Mouse (Mus musculus) heart, embryonic 12.5 days (tissue): ENCODE results near the gene Arpp21. TPM values are rescaled to one million over a fixed set of nuclear protein-coding genes. Genes with fewer than 3 reads are reported as not detected.

Source experiments
- ATAC-seq: fragments of 200-750 bp; cut with Nextera tagmentation; 2 replicates; pipeline ENCODE4 v1.8.0; 2017; ENCODE audit warnings: moderate TSS enrichment, moderate library complexity; ENCODE audit not compliant: insufficient number of reproducible peaks, low FRiP score
- H3K27ac ChIP-seq: fragments of 300-500 bp; sonication (generic); 2 replicates; pipeline ENCODE4 v1.5.1; 2016; ENCODE audit warnings: mild to moderate bottlenecking, moderate library complexity; ENCODE audit not compliant: poor library complexity, severe bottlenecking
- H3K27me3 ChIP-seq: fragments of 300-500 bp; sonication (generic); replicated peaks from 2 replicates; pipeline ENCODE4 v1.6.1; 2016; ENCODE audit warnings: mild to moderate bottlenecking, moderate library complexity
- H3K36me3 ChIP-seq: fragments of 300-500 bp; sonication (generic); 2 replicates; pipeline ENCODE4 v1.6.1; 2016; ENCODE audit warnings: mild to moderate bottlenecking, moderate library complexity
- H3K4me1 ChIP-seq: fragments of 300-500 bp; sonication (generic); replicated peaks from 2 replicates; pipeline ENCODE4 v1.6.1; 2016; ENCODE audit warnings: mild to moderate bottlenecking
- H3K4me2 ChIP-seq: fragments of 300-500 bp; sonication (generic); 2 replicates; pipeline ENCODE4 v1.6.1; 2016; ENCODE audit warnings: mild to moderate bottlenecking, moderate library complexity
- H3K4me3 ChIP-seq: fragments of 300-500 bp; sonication (generic); 2 replicates; pipeline ENCODE4 v1.5.1; 2016; ENCODE audit warnings: mild to moderate bottlenecking
- H3K9ac ChIP-seq: fragments of 300-500 bp; sonication (generic); 2 replicates; pipeline ENCODE4 v1.6.1; 2016; ENCODE audit warnings: mild to moderate bottlenecking, moderate library complexity
- H3K9me3 ChIP-seq: fragments of 300-500 bp; sonication (generic); replicated peaks from 2 replicates; pipeline ENCODE4 v1.6.1; 2016; ENCODE audit warnings: mild to moderate bottlenecking, moderate library complexity
- WGBS: fragments of 180-500 bp; shearing (Covaris S2); methylation state at CpG from one replicate; pipeline ENCODE4 v1.1.7; 2016; 5-methylcytosine and 5-hydroxymethylcytosine counted together
- polyA plus RNA-seq: library from polyadenylated mRNA; unstranded; fragments of >200 nt; fragmentation: Nextera tagmentation; extraction: Ambion mirVana; gene quantifications from 2 replicates; pipeline ENCODE4 v1.2.1, GENCODE M21; 2016

Arpp21 gene
- polyA plus RNA-seq, 1 experiment from 2014 or later, result 2.1 TPM

GRCm38 (mm10) chr9:112249753-112250152 is 14.0 kb upstream of the Arpp21 start:
- no peak for ATAC-seq
- H3K4me3 ChIP-seq, result no peak overlapping the region
- no peaks in the 10 kb centered on the region for H3K9me3 ChIP-seq
- no peaks in the 10 kb centered on the region for H3K36me3 ChIP-seq
- no peak overlapping the region for H3K4me2 ChIP-seq
- no peak overlapping the region for H3K27ac ChIP-seq
- H3K4me1 ChIP-seq, result no peaks in the 10 kb centered on the region
- WGBS, result 51% methylated on average over 4 of the region's 4 CpGs
- H3K9ac ChIP-seq, result no peak overlapping the region
- H3K27me3 ChIP-seq, result 0 out of 2 replicates have a peak, but pooled peaks cover 1% of the 10 kb centered on the region

DNA sequence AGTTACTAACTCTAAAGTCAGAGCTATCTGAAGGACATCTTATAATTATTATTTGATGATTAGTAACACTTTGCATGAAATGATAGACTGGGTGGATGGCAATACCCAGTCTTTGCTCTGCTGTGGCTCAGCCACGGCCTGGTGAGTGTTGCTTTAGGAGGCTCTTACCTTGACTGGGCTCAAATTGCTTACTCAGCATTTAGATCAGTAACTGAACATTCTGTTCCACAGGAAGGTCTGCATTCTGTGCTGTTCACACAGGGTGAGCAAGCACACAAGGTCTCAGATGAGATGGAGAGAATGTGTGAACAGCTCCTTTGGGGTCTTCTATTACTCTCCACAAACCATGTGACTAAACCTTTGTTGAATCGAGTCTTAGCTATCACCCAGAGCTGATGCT is 11.4 kb upstream of the Arpp21 start:
- H3K27me3 ChIP-seq, result 0 out of 2 replicates have a peak, but pooled peaks cover 3% of the 10 kb centered on the region
- no peak overlapping the region for H3K4me2 ChIP-seq
- H3K36me3 ChIP-seq, result no peaks in the 10 kb centered on the region
- no peak overlapping the region for H3K27ac ChIP-seq
- no peak overlapping the region for H3K9ac ChIP-seq
- no peaks in the 10 kb centered on the region for H3K4me1 ChIP-seq
- no peak overlapping the region for H3K4me3 ChIP-seq
- 69% methylated on average over 2 of the region's 2 CpGs for WGBS
- H3K9me3 ChIP-seq, result no peaks in the 10 kb centered on the region
- no peak for ATAC-seq

- no peak overlapping the region for H3K4me3 ChIP-seq
- H3K9ac ChIP-seq, result no peak overlapping the region
- H3K4me1 ChIP-seq, result peaks cover 20% of the 10 kb centered on the region
- no peak for ATAC-seq
- peaks cover 36% of the 10 kb centered on the region for H3K27me3 ChIP-seq
- no peak overlapping the region for H3K27ac ChIP-seq
- no peak overlapping the region for H3K4me2 ChIP-seq
- WGBS, result 79% methylated on average over 9 of the region's 9 CpGs
- no peaks in the 10 kb centered on the region for H3K36me3 ChIP-seq
- H3K9me3 ChIP-seq, result no peaks in the 10 kb centered on the region
Observed at GRCm38 (mm10) chr9:112238168-112238567, 2.4 kb upstream of the Arpp21 start.

GRCm38 (mm10) chr9:112236551-112236950 is 813 bp upstream of the Arpp21 start:
- Histone ChIP-seq H3K4me3 (no peak overlapping the region), H3K27ac (no peak overlapping the region), H3K27me3 (peaks cover 50% of the 10 kb centered on the region), H3K9me3 (no peaks in the 10 kb centered on the region), H3K9ac (no peak overlapping the region), H3K36me3 (no peaks in the 10 kb centered on the region), H3K4me1 (peaks cover 20% of the 10 kb centered on the region), H3K4me2 (no peak overlapping the region)
- no peak for ATAC-seq
- 84% methylated on average over 8 of the region's 8 CpGs for WGBS

DNA sequence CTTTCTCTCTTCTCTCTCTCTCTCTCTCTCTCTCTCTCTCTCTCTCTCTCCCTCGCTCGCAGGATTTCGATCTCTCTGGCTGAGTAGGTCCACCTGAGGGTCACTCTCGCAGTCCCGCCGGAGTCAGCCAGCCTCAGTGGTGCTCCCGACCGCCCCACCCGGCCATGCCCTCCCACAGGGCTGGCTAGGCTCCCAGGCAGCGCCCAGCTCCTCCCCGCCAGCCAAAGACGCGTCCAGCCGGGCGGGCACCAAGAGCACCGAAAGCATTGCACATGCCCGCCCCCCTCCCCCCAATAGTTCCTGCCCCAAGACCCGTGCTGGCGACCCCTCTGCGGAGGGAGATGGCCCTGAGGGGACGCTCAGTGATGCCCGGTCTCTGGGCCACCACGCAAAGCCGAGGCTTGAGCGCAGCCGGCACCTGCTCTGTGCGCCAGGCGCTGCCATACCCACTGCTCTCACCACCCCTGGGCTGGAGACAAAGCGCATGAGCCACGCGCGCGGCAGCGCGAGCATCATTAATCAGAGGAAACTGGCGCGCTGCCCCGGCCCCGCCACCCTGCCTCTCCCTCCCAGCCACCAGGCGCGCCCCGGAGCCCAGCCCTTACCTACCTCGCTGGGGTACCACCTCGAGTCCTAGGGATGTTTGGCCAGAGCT is 570 bp downstream of the Arpp21 start:
- Histone ChIP-seq H3K4me2 (peak overlapping the region; percentile 97), H3K4me3 (peak overlapping the region; percentile 57), H3K27me3 (peaks cover 55% of the 10 kb centered on the region), H3K27ac (no peak overlapping the region), H3K9me3 (no peaks in the 10 kb centered on the region), H3K36me3 (no peaks in the 10 kb centered on the region), H3K4me1 (peaks cover 20% of the 10 kb centered on the region), H3K9ac (peak overlapping the region; percentile 62)
- ATAC-seq, result peak; percentile 51; the same call in 1 of the 2 replicates
- under 1% methylated on average over 43 of the region's 44 CpGs for WGBS

DNA sequence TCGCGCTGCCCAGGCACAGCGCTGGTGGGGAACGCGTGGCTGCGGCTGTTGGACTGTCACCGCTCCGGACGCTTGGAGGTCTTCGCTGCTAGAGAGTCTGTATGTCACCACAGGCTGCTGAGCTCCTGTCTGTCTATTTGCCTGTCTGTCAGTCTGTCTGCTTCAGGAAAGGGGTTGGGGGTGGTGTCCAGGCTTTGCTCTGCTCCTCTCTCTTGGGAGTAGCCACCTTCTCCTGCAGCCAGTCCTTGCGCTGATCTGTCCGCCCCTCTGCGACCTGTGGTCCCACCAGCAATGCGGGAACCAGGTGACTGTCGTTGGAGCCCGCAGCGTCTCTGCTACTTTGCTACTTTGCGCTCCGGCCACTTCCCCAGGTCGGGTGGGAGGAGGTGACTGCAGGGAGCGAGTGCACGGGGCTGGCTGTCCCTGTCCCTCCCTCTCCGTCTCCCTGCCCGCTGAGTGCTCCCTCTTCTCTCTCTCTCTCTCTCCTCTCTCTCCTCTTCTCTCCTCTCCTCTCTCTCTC is 1.2 kb downstream of the Arpp21 start:
- Histone ChIP-seq H3K4me2 (peak overlapping the region; percentile 97), H3K9me3 (no peaks in the 10 kb centered on the region), H3K36me3 (no peaks in the 10 kb centered on the region), H3K27ac (no peak overlapping the region), H3K4me3 (peak overlapping the region; percentile 57), H3K4me1 (peaks cover 20% of the 10 kb centered on the region), H3K27me3 (peaks cover 58% of the 10 kb centered on the region), H3K9ac (peak overlapping the region; percentile 62)
- WGBS, result under 1% methylated on average over 24 of the region's 24 CpGs
- ATAC-seq, result peak; percentile 29; the same call in 1 of the 2 replicates

GRCm38 (mm10) chr9:112233822-112234504 is 1.8 kb downstream of the Arpp21 start:
- WGBS, result 16% methylated on average over 12 of the region's 12 CpGs
- H3K4me3 ChIP-seq, result peak overlapping the region; percentile 57
- no peak overlapping the region for H3K27ac ChIP-seq
- H3K4me2 ChIP-seq, result peak overlapping the region; percentile 97
- no peaks in the 10 kb centered on the region for H3K36me3 ChIP-seq
- H3K4me1 ChIP-seq, result peaks cover 20% of the 10 kb centered on the region
- peaks cover 58% of the 10 kb centered on the region for H3K27me3 ChIP-seq
- H3K9me3 ChIP-seq, result no peaks in the 10 kb centered on the region
- ATAC-seq, result no peak
- H3K9ac ChIP-seq, result peak overlapping the region; percentile 62; the same call in 1 of the 2 replicates

DNA sequence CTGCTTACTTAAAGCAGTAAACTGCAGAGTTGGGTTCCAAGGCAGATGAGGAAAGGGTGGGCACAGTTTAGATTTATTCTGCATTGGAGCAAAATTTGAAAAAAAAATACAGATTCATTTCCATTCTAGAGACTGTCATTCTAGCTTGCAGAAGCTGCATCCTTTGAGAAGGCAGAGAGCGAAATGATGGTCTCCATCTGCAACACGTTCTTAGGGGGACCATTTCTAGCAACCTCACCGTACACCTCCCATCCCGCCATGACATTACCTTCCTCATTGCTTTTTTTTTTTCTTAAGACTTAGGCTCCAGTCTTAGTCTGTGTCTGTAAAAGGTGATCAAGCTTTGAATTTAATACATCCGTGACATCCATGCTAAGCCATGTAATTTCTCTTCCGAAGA is 2.4 kb downstream of the Arpp21 start:
- no peak for ATAC-seq

GRCm38 (mm10) chr9:112231935-112232575 is 3.7 kb downstream of the Arpp21 start:
- Histone ChIP-seq H3K36me3 (no peaks in the 10 kb centered on the region), H3K9me3 (no peaks in the 10 kb centered on the region), H3K4me2 (no peak overlapping the region), H3K27ac (no peak overlapping the region), H3K4me3 (no peak overlapping the region), H3K4me1 (peaks cover 19% of the 10 kb centered on the region), H3K27me3 (peaks cover 58% of the 10 kb centered on the region), H3K9ac (no peak overlapping the region)
- no peak for ATAC-seq
- 58% methylated on average over 8 of the region's 8 CpGs for WGBS

More for the DNA sequence above, 2.4 kb downstream of the Arpp21 start:
- Histone ChIP-seq H3K9ac (no peak overlapping the region), H3K4me2 (no peak overlapping the region), H3K36me3 (no peaks in the 10 kb centered on the region), H3K27ac (no peak overlapping the region), H3K4me3 (no peak overlapping the region), H3K4me1 (peaks cover 16% of the 10 kb centered on the region), H3K27me3 (peaks cover 58% of the 10 kb centered on the region), H3K9me3 (no peaks in the 10 kb centered on the region)
- WGBS, result 70% methylated on average over 6 of the region's 6 CpGs

DNA sequence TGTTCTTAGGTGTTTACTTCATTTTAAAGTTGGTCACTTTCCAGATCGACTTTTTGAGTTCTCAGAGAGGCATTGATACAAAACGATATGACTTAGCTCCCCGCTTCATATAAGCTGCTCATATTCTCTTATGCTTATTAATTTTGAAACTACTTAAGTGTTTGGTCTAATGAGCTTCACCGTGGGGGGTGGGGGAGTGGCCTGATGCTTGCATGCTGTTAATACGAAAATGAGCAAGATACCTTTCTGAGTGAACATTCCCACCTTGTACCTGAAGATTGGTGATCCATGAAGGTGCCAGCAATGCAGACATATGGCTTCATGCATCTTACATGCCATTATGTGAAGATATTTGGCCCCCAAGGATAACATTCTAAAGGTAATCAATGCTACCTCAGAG is 4.4 kb downstream of the Arpp21 start:
- 77% methylated on average over 5 of the region's 5 CpGs for WGBS
- peaks cover 52% of the 10 kb centered on the region for H3K27me3 ChIP-seq

DNA sequence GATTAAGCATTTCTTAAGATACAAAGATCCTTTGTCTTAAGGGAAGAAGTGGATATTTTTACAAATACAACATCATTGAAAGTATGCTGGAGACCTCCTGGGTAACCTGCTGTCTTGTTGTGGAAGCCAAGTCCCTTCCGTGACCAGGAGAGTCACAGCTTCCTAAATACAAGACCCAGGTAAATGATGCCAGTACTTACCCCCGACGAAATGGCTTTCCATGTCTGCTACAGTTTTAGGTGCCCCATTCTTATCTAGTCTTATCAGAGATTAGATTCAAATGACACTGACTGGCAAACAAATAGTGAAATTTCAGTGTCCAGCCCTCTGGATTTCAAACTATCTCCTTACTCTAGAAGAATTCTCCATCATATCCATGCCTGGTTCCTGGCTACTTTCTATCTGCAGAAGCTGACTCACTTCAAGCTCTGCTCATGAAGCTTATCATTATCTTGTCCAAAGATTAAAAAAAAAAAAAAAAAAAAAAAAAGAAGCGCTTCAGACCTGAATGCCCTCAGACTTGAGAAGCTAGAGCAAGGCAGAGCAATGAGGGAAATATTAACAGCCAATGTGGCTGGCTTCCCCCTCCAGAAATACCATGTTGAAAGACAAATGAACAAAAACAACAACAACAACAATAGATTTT is 4.9 kb downstream of the Arpp21 start:
- no peak for ATAC-seq
- peaks cover 48% of the 10 kb centered on the region for H3K27me3 ChIP-seq
- H3K9ac ChIP-seq, result no peak overlapping the region
- H3K9me3 ChIP-seq, result no peaks in the 10 kb centered on the region
- no peaks in the 10 kb centered on the region for H3K36me3 ChIP-seq
- H3K4me1 ChIP-seq, result peaks cover 22% of the 10 kb centered on the region
- H3K4me2 ChIP-seq, result no peak overlapping the region
- 63% methylated on average over 4 of the region's 4 CpGs for WGBS
- no peak overlapping the region for H3K4me3 ChIP-seq
- H3K27ac ChIP-seq, result no peak overlapping the region

More for the DNA sequence above, 4.4 kb downstream of the Arpp21 start:
- H3K9me3 ChIP-seq, result no peaks in the 10 kb centered on the region
- ATAC-seq, result no peak
- no peak overlapping the region for H3K9ac ChIP-seq
- no peak overlapping the region for H3K4me2 ChIP-seq
- peaks cover 22% of the 10 kb centered on the region for H3K4me1 ChIP-seq
- no peak overlapping the region for H3K4me3 ChIP-seq
- no peaks in the 10 kb centered on the region for H3K36me3 ChIP-seq
- no peak overlapping the region for H3K27ac ChIP-seq
